Mouse (Mus musculus) ES-Bruce4 (cell line): ENCODE measurements around the gene Smg9. TPM values are rescaled to one million over a fixed set of nuclear protein-coding genes. Genes with fewer than 3 reads are reported as not detected.

Source experiments
- H3K27ac ChIP-seq: 2 replicates; pipeline ENCODE4 v1.5.1; 2012; ENCODE audit warnings: low read length, inconsistent platforms; ENCODE audit not compliant: insufficient read depth
- H3K27me3 ChIP-seq: 2 replicates; pipeline ENCODE4 v1.6.1; 2012; ENCODE audit warnings: mild to moderate bottlenecking, low read length, inconsistent platforms; ENCODE audit not compliant: control insufficient read depth, poor library complexity, insufficient read depth, severe bottlenecking
- H3K36me3 ChIP-seq: 2 replicates; pipeline ENCODE4 v1.6.1; 2012; ENCODE audit warnings: inconsistent platforms, mild to moderate bottlenecking, low read length, moderate library complexity; ENCODE audit not compliant: control insufficient read depth, poor library complexity, insufficient read depth, severe bottlenecking
- H3K4me1 ChIP-seq: one replicate; pipeline ENCODE4 v1.8.1; 2011; ENCODE audit warnings: low read length; ENCODE audit not compliant: control insufficient read depth, insufficient read depth
- H3K4me3 ChIP-seq: 2 replicates; pipeline ENCODE4 v1.5.1; 2011; ENCODE audit warnings: low read depth, mild to moderate bottlenecking, low read length
- H3K9ac ChIP-seq: 2 replicates; pipeline ENCODE4 v1.6.1; 2012; ENCODE audit warnings: low read depth, mild to moderate bottlenecking, inconsistent platforms; ENCODE audit not compliant: poor library complexity, severe bottlenecking
- H3K9me3 ChIP-seq: replicated peaks from 2 replicates; pipeline ENCODE4 v1.6.1; 2012; ENCODE audit warnings: mild to moderate bottlenecking, low read length, inconsistent platforms; ENCODE audit not compliant: control insufficient read depth, poor library complexity, insufficient read depth, severe bottlenecking
- CTCF ChIP-seq: IDR thresholded peaks from one replicate; pipeline ENCODE4 v1.8.1; 2011; ENCODE audit warnings: low read depth, low read length
- EP300 ChIP-seq: IDR thresholded peaks from 2 replicates; pipeline ENCODE4 v1.6.1; 2011; ENCODE audit warnings: low read depth, low read length; ENCODE audit not compliant: insufficient read depth
- POLR2A ChIP-seq: IDR thresholded peaks from one replicate; pipeline ENCODE4 v1.8.1; 2011; ENCODE audit warnings: low read length; ENCODE audit not compliant: insufficient read depth
- polyA plus RNA-seq: library from polyadenylated mRNA; stranded (reverse); fragments of >200 nt; gene quantifications from 2 replicates; pipeline ENCODE4 v1.2.4, GENCODE M21; 2011; ENCODE audit warnings: low read depth; ENCODE audit not compliant: missing spikeins, insufficient read depth, insufficient read length

The Smg9 gene
- 25.5 and 37.9 TPM in 2 replicates for polyA plus RNA-seq

DNA sequence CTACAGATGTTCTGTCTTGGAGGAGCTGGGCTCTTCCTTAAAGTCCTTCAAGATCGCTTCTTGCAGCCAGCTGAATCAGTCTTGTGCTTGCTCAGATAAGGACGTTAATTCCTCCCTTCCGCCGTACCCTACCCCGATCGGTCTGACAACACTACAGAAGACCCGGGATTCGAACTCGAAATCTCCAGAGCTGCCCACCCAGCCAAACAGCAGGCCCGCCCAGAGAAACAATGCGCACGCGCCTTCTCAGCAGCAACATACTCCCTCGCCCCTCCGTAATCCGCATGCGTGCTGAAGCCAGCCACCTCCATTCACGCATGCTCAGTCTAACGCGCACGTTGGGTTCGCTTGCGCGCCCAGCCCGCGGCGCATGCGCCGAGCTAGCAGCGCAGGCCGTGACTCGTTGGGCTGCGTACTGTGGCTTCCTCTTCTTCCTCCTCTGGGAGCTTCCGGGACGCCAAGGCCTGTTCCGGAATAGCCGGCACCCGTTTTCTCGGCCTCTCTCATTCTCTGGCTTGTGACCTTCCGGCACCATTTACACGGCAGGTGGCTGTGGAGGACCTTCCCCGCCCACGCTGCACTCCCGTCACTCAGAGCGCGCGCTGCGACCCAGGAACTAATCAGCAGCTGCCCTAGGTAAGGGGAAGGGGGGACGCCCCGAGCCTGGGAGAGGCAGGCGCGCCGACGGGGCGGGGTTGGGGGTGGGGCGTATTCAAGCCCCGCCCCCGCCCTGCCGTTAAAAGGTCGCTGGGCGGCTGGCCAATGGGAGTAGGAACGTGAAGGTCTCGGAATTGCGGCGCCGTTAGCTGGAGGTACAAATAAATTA, at the start of gene Smg9:
TSS of gene Smg9 (plus strand) at position 364 of the 826 bp plus-strand sequence.
- TF ChIP-seq CTCF (no peak), POLR2A (peak; percentile 50), EP300 (no peak)
- no peaks in the 10 kb centered on the region; the same call in 1 of the 2 replicates for H3K36me3 ChIP-seq
- peak within 1 kb of the TSS; percentile 58 for H3K9ac ChIP-seq
- no peaks in the 10 kb centered on the region for H3K4me1 ChIP-seq
- no peaks in the 10 kb centered on the region for H3K9me3 ChIP-seq
- peak within 1 kb of the TSS; percentile 90 for H3K4me3 ChIP-seq
- no peaks in the 10 kb centered on the region for H3K27me3 ChIP-seq
- peak within 1 kb of the TSS; percentile 83 for H3K27ac ChIP-seq

DNA sequence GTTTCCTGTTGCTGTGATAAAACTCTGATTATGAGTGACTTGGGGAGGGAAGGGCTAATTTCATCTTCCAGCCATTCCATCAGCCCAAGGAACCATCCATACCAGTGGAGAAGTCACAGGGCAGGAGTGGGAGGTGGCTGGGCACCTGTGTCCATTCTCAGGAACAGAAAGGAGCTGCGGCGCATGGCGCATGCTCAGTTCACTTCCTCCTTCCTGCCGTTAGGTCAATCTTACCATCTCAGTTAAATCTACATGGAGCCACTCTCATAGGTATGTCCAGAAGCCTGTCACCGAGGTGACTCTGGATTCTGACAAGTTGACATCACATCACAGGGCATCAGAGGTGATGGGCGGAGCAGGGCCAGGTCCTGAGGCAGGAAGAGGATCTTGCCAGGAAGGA, 43.8 kb upstream of the Smg9 start:
- TF ChIP-seq CTCF (no peak), EP300 (no peak), POLR2A (no peak)
- Histone ChIP-seq H3K27ac (no peak overlapping the region), H3K36me3 (no peaks in the 10 kb centered on the region), H3K27me3 (no peaks in the 10 kb centered on the region), H3K4me3 (no peak overlapping the region), H3K9ac (no peak overlapping the region), H3K4me1 (no peaks in the 10 kb centered on the region), H3K9me3 (no peaks in the 10 kb centered on the region)

DNA sequence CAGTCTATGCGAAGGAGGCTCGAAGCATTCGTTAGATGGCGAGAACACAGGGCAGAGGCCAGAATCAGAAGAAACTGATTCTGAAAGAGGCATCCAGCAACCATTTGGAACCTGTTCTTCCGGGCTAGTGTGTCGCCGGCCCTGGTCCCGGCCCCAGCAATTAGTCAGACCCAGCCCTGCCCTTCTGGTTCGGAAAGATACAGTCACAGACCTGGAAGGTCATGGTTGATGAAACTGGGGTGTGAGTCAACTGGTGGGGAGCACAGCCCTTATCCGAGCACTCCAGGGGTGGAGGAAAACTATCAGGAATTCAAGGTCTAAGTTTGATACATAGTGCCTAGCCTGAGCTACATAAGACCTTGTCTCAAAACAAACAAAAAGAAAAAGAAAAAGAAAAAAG, 43.3 kb upstream of the Smg9 start:
- no peak overlapping the region for H3K9ac ChIP-seq
- no peaks in the 10 kb centered on the region for H3K4me1 ChIP-seq
- no peak overlapping the region for H3K4me3 ChIP-seq
- no peak overlapping the region for H3K27ac ChIP-seq
- no peaks in the 10 kb centered on the region for H3K27me3 ChIP-seq
- TF ChIP-seq POLR2A, result no peak
- H3K9me3 ChIP-seq, result no peaks in the 10 kb centered on the region
- H3K36me3 ChIP-seq, result no peaks in the 10 kb centered on the region

DNA sequence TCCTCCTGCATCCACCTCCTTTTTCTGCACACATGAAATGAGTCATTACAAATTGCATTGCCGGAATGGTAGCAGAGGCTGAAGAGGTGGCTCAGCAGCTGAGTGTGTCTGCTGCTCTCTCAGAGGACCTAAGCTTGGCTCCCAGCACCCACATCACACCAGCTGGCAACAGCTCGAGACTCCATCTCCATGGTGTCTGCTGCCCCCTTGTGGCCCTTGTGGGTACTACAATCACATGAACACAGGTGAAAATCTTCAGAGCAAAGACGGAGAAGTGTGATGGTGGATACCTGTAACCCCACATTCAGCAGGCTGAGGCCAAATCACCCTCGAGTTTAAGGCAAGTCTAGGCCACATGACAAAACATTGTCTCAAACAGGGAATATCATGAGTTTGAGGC, 41.5 kb upstream of the Smg9 start:
- no peak overlapping the region for H3K27ac ChIP-seq
- H3K27me3 ChIP-seq, result no peaks in the 10 kb centered on the region
- TF ChIP-seq CTCF (peak; percentile 86), POLR2A (no peak)
- H3K4me1 ChIP-seq, result no peaks in the 10 kb centered on the region
- no peaks in the 10 kb centered on the region for H3K36me3 ChIP-seq
- no peaks in the 10 kb centered on the region for H3K9me3 ChIP-seq
- H3K4me3 ChIP-seq, result no peak overlapping the region
- no peak overlapping the region for H3K9ac ChIP-seq

DNA sequence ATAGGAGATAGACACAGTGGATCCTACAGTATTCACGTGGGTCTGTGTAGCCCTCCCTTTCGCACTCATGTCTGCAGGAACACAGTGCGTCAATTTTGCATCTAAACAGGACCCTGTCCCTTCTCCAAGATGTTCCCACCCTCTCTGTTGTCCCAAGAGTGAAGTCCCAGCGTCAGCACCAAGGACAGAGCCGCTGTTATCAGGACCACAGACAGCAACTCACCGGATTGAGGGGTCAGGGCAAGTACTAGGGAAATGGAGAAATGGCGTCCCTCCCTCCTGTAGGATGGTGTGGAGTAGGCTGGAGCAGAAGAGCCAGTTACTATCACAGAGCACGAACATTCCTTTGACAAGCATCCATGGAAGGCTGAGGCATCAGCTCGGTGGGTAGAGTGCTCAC, 40.1 kb upstream of the Smg9 start:
- Histone ChIP-seq H3K27me3 (no peaks in the 10 kb centered on the region), H3K9ac (no peak overlapping the region), H3K36me3 (no peaks in the 10 kb centered on the region), H3K4me3 (no peak overlapping the region), H3K4me1 (no peaks in the 10 kb centered on the region), H3K27ac (no peak overlapping the region), H3K9me3 (no peaks in the 10 kb centered on the region)
- no peak for TF ChIP-seq POLR2A
- peak; percentile 11 for TF ChIP-seq CTCF

DNA sequence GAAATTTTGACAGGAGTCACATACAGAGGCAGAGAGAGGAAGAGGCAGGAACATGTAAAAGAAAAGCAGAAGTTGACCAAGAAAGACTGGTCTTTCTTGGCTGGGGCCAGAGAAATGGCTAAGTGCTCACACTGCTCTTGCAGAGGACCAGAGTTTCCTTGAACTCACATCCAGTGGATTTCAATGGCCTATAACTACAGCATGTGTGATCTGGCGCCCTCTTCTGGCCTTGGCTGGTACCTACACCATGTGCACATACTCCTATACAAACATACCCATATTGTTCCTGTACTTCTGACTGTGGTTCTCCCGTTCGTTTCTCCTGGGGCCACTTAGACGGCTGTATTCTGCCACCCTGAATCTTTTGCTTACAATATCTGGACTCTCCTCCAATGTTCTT, 38.4 kb upstream of the Smg9 start:
- Histone ChIP-seq H3K4me1 (no peaks in the 10 kb centered on the region), H3K9me3 (no peaks in the 10 kb centered on the region), H3K4me3 (no peak overlapping the region), H3K27me3 (no peaks in the 10 kb centered on the region), H3K36me3 (no peaks in the 10 kb centered on the region), H3K9ac (no peak overlapping the region), H3K27ac (no peak overlapping the region)
- no peak for TF ChIP-seq EP300
- no peak for TF ChIP-seq POLR2A
- peak; percentile 34 for TF ChIP-seq CTCF
